Mouse (Mus musculus): Measurements from ENCODE around the gene Mdga2.

DNA sequence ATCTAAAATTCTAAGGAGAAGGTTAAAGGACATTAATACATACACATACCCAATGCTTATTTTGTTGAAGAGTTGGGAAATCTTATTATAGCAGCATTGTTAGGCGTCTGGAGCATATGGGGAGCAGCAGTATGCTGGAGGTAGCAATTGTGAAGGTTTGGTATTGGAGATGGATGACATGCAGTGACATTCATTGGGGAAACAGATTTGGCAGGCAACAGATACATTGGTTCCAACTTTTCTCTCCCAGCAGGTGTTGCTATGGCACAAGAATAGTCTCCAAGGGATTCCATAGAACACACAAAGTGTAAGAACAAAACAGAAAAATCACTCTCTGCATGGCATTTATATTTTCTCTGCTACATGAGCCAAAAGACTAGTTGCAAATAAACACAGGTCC, 581.9 kb downstream of the Mdga2 start:
- no peak for TF ChIP-seq CTCF (IDR thresholded peaks at IDR 0.05; ENCODE audit: extremely low read depth, insufficient read length, insufficient replicate concordance, low read depth, low read length)
- no peak for TF ChIP-seq POLR2A (IDR thresholded peaks at IDR 0.05; ENCODE audit: low read depth, low read length)

Measured in small intestine, adult 2 months (tissue).